Mouse (Mus musculus) spleen, adult 2 months (tissue): ENCODE results near the gene a. TPM values are rescaled to one million over a fixed set of nuclear protein-coding genes. Genes with fewer than 3 reads are reported as not detected.

Experiments
- DNase-seq, 2 experiments: peaks; one replicate each; pipeline versions ENCODE4 v3.0.0 to v3.0.0-alpha.2; 2012 to 2021; ENCODE audit warnings: low spot score in 2 of 2, low read depth in 1 of 2
- H3K27ac ChIP-seq: fragments of 200-500 bp; 2 replicates; pipeline ENCODE4 v1.5.1; 2012; ENCODE audit warnings: low read length, inconsistent platforms; ENCODE audit not compliant: insufficient read depth
- H3K27me3 ChIP-seq: fragments of 200-500 bp; 2 replicates; pipeline ENCODE4 v1.6.1; 2012; ENCODE audit warnings: mild to moderate bottlenecking, moderate library complexity, low read length, inconsistent platforms; ENCODE audit not compliant: control insufficient read depth, insufficient read depth
- H3K36me3 ChIP-seq: fragments of 200-500 bp; 2 replicates; pipeline ENCODE4 v1.6.1; 2012; ENCODE audit warnings: mild to moderate bottlenecking, low read length, inconsistent platforms; ENCODE audit not compliant: control insufficient read depth, insufficient read depth
- H3K4me1 ChIP-seq: fragments of 200-500 bp; 2 replicates; pipeline ENCODE4 v1.6.1; 2011; ENCODE audit warnings: inconsistent platforms; ENCODE audit not compliant: control insufficient read depth, insufficient read depth, insufficient read length
- H3K4me3 ChIP-seq: fragments of 200-500 bp; 2 replicates; pipeline ENCODE4 v1.5.1; 2011; ENCODE audit warnings: mild to moderate bottlenecking, inconsistent platforms; ENCODE audit not compliant: insufficient read depth, insufficient read length; ENCODE audit errors: extremely low read depth
- CTCF ChIP-seq: fragments of 200-500 bp; IDR thresholded peaks from 2 replicates; pipeline ENCODE4 v1.5.1; 2011; ENCODE audit warnings: mild to moderate bottlenecking, inconsistent platforms; ENCODE audit not compliant: insufficient read depth, insufficient read length, insufficient replicate concordance; ENCODE audit errors: extremely low read depth
- POLR2A ChIP-seq: fragments of 200-500 bp; IDR thresholded peaks from 2 replicates; pipeline ENCODE4 v1.6.1; 2011; ENCODE audit warnings: low read depth, low read length, inconsistent platforms
- WGBS: fragments of 180-500 bp; shearing (Covaris S2); methylation state at CpG from one replicate; pipeline ENCODE4 v1.1.7; 2018; 5-methylcytosine and 5-hydroxymethylcytosine counted together
- polyA plus RNA-seq: library from polyadenylated mRNA; depleted of rRNA; stranded (reverse); fragments of >200 nt; gene quantifications from 2 replicates; pipeline ENCODE4 v1.2.3, GENCODE M21; 2012

Gene a
- polyA plus RNA-seq, 1 experiment, result not detected

DNA sequence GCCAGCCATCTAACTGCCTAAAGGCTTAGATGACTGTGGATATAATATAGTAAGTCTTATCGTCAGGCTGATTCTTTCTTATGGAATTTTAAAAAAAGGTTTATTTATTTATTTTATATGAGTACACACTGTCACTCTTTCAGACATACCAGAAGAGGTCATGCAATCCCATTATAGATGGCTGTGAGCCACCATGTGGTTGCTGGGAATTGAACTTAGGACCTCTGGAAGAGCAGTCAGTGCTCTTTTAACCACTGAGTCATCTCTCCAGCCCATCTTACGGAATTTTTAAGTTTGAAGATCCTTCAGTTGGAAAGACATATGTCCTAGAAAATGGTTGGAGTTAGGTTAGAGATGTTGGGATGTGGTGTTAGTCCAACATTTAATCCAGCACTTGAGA, 22.2 kb downstream of the a start:
- no peak for DNase-seq
- WGBS, result 93% methylated on average over 2 of the region's 2 CpGs

DNA sequence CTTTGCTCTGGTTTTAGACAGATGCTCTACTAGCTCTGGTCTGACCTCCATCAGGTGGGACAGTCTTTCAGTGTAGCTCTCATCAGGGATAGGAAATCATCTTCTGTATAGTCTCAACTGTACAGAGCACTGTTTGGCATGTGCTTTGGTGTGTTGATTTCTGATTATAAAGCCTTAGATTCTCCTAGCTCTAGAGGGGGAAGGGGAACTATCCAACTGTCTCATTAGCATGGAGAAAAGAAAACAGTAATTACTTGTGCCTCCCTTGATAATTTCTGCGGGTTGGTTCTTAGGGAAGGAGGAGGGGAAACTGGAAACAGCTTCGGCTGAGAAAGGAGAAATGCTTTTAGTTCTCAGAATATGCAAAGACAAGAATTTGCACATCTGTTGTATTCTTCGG, 25.9 kb downstream of the a start:
- WGBS, result 65% methylated on average over 3 of the region's 3 CpGs

More for the DNA sequence above, 22.2 kb downstream of the a start:
- Histone ChIP-seq H3K4me3 (no peak overlapping the region), H3K4me1 (no peaks in the 10 kb centered on the region; the same call in none of the 2 replicates), H3K27ac (no peak overlapping the region), H3K27me3 (no peaks in the 10 kb centered on the region), H3K36me3 (no peaks in the 10 kb centered on the region)
- TF ChIP-seq CTCF, result no peak
- TF ChIP-seq POLR2A, result no peak

GRCm38 (mm10) chr2:154817788-154818187, 26.6 kb downstream of the a start:
- Histone ChIP-seq H3K4me3 (no peak overlapping the region), H3K27ac (no peak overlapping the region), H3K4me1 (peaks cover 4% of the 10 kb centered on the region), H3K27me3 (no peaks in the 10 kb centered on the region), H3K36me3 (no peaks in the 10 kb centered on the region)
- TF ChIP-seq POLR2A (no peak), CTCF (peak; percentile 30; the same call in 1 of the 2 replicates)
- peak in 1 of 2 experiments; percentile 30 for DNase-seq
- 45% methylated on average over 1 of the region's 1 CpGs for WGBS

More for the DNA sequence above, 25.9 kb downstream of the a start:
- TF ChIP-seq POLR2A (no peak), CTCF (no peak)
- no peak for DNase-seq
- Histone ChIP-seq H3K27me3 (no peaks in the 10 kb centered on the region), H3K4me3 (no peak overlapping the region), H3K4me1 (peaks cover 4% of the 10 kb centered on the region), H3K27ac (no peak overlapping the region), H3K36me3 (no peaks in the 10 kb centered on the region)

DNA sequence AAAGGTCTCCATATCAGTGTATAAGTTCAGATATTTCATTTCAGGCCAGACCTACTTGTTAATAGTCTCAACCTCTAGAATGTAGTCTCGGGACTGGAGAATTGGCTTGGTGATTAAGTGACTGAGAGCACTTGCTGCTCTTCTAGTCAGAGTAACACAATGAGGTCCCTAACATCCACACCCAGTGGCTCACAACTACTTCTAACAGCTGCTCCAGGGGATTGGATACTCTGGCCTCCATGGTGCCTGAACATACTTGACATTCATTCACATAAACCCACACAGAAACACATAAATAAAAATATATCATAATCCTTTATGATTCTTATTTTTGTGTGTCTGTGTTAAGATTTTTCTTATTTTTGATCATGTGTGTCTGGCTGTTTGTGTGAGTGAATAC, 27.4 kb downstream of the a start:
- Histone ChIP-seq H3K27me3 (no peaks in the 10 kb centered on the region), H3K27ac (no peak overlapping the region), H3K36me3 (no peaks in the 10 kb centered on the region), H3K4me3 (no peak overlapping the region), H3K4me1 (peaks cover 4% of the 10 kb centered on the region)
- WGBS, result 73% methylated on average over 1 of the region's 1 CpGs
- TF ChIP-seq CTCF, result no peak
- TF ChIP-seq POLR2A, result no peak
- DNase-seq, result no peak

DNA sequence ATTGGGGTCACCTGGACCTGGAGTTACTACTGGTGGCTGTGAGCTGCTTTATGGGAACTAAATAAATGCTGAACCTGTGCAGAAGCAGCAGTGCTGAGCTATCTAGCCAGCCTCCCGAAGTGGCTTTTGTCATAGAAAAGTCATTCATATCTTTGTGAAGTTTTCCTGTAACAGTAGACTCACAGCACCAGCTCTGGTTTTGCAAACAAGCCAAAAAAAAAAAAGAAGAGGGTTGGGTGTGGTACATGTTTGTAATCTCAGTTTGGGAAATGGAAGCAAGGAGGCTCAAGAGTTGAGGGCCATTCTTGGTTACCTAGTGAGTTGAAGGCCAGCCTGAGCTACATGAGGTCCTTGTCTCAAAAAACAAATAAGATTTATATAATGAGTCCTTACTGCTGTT, 29.1 kb downstream of the a start:
- no peaks in the 10 kb centered on the region for H3K27me3 ChIP-seq
- 53% methylated on average over 1 of the region's 1 CpGs for WGBS
- DNase-seq, result no peak
- H3K36me3 ChIP-seq, result no peaks in the 10 kb centered on the region
- TF ChIP-seq CTCF, result no peak
- TF ChIP-seq POLR2A, result no peak
- peaks cover 4% of the 10 kb centered on the region; the same call in 1 of the 2 replicates for H3K4me1 ChIP-seq
- H3K27ac ChIP-seq, result no peak overlapping the region
- H3K4me3 ChIP-seq, result no peak overlapping the region

DNA sequence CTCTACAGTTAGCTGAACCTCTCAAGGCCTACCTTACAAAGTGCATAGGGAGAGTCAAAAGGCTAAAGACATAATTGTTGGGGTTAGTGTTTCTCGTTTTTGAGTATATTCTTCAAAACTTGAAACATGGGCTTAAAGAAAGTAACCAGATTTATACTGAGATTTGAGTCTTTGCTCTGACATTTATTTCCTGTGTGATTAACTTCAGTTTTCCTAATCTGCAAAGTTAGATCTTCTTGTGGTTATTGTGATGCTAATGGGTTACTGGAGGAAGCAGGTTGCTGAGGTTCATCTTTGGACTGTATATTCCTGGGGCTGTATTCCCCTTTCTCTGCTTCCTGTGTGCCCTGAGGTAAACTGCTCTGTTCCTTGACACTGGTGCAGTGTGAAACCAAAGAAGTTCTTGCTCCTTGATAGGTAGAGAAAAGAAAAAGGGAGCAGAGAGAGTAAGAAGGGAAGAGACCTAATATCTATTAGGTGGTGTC, 34.9 kb downstream of the a start:
- no peak for DNase-seq
- TF ChIP-seq CTCF, result no peak
- no peak for TF ChIP-seq POLR2A
- Histone ChIP-seq H3K4me1 (peaks cover 2% of the 10 kb centered on the region; the same call in 1 of the 2 replicates), H3K27ac (no peak overlapping the region), H3K36me3 (0 out of 2 replicates have a peak, but pooled peaks cover 2% of the 10 kb centered on the region), H3K27me3 (no peaks in the 10 kb centered on the region), H3K4me3 (no peak overlapping the region)
- 54% methylated on average over 1 of the region's 1 CpGs for WGBS

DNA sequence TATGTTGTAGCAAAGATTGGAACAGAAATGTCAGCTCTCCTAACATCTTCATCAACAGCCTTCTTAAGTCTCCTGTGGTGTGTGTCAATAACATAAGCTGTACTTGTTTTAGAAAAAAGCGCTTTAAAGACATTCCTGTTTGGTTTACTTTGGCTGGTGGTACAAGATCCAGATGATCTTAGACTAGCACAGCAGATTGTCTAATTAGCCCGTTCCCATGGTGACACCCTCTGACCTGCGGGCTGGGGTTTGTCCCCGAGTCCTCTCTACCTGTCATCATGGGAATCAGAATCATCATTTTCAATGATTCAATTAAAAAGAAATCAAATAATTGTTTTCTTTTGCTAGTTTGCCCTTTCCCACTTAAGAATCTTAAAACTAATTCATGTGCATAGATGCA, 36.3 kb downstream of the a start:
- Histone ChIP-seq H3K36me3 (peaks cover 2% of the 10 kb centered on the region; the same call in 1 of the 2 replicates), H3K27me3 (no peaks in the 10 kb centered on the region), H3K4me3 (no peak overlapping the region), H3K4me1 (peaks cover 2% of the 10 kb centered on the region; the same call in 1 of the 2 replicates), H3K27ac (no peak overlapping the region)
- DNase-seq, result no peak
- WGBS, result 92% methylated on average over 4 of the region's 4 CpGs
- TF ChIP-seq POLR2A (no peak), CTCF (no peak)
